Mouse (Mus musculus) heart, embryonic 14.5 days (tissue): ENCODE data around the gene Tspan12. TPM values are rescaled to one million over a fixed set of nuclear protein-coding genes. Genes with fewer than 3 reads are reported as not detected.

Experiments used
- ATAC-seq: fragments of 200-750 bp; cut with Nextera tagmentation; 2 replicates; pipeline ENCODE4 v1.8.0; 2017; ENCODE audit warnings: low read depth, moderate TSS enrichment; ENCODE audit not compliant: insufficient number of reproducible peaks, insufficient read depth, low FRiP score
- H3K27ac ChIP-seq, 2 experiments: fragments of 200-500 bp in 1 of 2; fragments of 300-500 bp in 1 of 2; sonication (generic) in 1 of 2; replicated peaks in 1 of 2; 2 replicates each; pipeline ENCODE4 v1.5.1; 2012 to 2014; ENCODE audit warnings: low read depth in 2 of 2, low read length in 2 of 2, control low read depth in 1 of 2, mild to moderate bottlenecking in 1 of 2, mixed read lengths in 1 of 2; ENCODE audit not compliant: control insufficient read depth in 1 of 2, insufficient read depth in 1 of 2
- H3K27me3 ChIP-seq: fragments of 300-500 bp; sonication (generic); 2 replicates; pipeline ENCODE4 v1.6.1; 2014; ENCODE audit warnings: mild to moderate bottlenecking, low read length, control low read depth; ENCODE audit not compliant: control insufficient read depth, insufficient read depth
- H3K36me3 ChIP-seq: fragments of 300-500 bp; sonication (generic); 2 replicates; pipeline ENCODE4 v1.6.1; 2014; ENCODE audit warnings: mild to moderate bottlenecking, control low read depth, low read length, mixed read lengths; ENCODE audit not compliant: control insufficient read depth, insufficient read depth
- H3K4me1 ChIP-seq, 2 experiments: fragments of 200-500 bp in 1 of 2; fragments of 300-500 bp in 1 of 2; sonication (generic) in 1 of 2; 2 replicates each; pipeline ENCODE4 v1.6.1; 2012 to 2014; ENCODE audit warnings: low read length in 2 of 2, control low read depth in 1 of 2, mixed read lengths in 1 of 2; ENCODE audit not compliant: control insufficient read depth in 2 of 2, insufficient read depth in 2 of 2
- H3K4me2 ChIP-seq: fragments of 300-500 bp; sonication (generic); 2 replicates; pipeline ENCODE4 v1.6.1; 2014; ENCODE audit warnings: mild to moderate bottlenecking, low read length
- H3K4me3 ChIP-seq, 2 experiments: fragments of 200-500 bp in 1 of 2; fragments of 300-500 bp in 1 of 2; sonication (generic) in 1 of 2; 2 replicates each; pipeline ENCODE4 v1.5.1; 2012 to 2014; ENCODE audit warnings: low read length in 2 of 2, mild to moderate bottlenecking in 2 of 2, control low read depth in 1 of 2, low read depth in 1 of 2, moderate library complexity in 1 of 2; ENCODE audit not compliant: control insufficient read depth in 1 of 2, insufficient read depth in 1 of 2
- H3K9ac ChIP-seq: fragments of 300-500 bp; sonication (generic); 2 replicates; pipeline ENCODE4 v1.6.1; 2014; ENCODE audit warnings: mild to moderate bottlenecking, low read length
- H3K9me3 ChIP-seq: fragments of 300-500 bp; sonication (generic); 2 replicates; pipeline ENCODE4 v1.6.1; 2016; ENCODE audit warnings: low read length, control low read depth; ENCODE audit not compliant: control insufficient read depth
- WGBS: fragments of 180-500 bp; shearing (Covaris S2); extraction: QIAGEN DNeasy Blood & Tissue Kit; methylation state at CpG from one replicate; pipeline ENCODE4 v1.1.7; 2014; 5-methylcytosine and 5-hydroxymethylcytosine counted together
- polyA plus RNA-seq: library from polyadenylated mRNA; unstranded; fragments of >200 nt; fragmentation: Nextera tagmentation; extraction: Ambion mirVana; gene quantifications from 2 replicates; pipeline ENCODE4 v1.2.1, GENCODE M21; 2014

Gene Tspan12
- polyA plus RNA-seq, 1 experiment from 2014 or later, result 84.0 TPM

DNA sequence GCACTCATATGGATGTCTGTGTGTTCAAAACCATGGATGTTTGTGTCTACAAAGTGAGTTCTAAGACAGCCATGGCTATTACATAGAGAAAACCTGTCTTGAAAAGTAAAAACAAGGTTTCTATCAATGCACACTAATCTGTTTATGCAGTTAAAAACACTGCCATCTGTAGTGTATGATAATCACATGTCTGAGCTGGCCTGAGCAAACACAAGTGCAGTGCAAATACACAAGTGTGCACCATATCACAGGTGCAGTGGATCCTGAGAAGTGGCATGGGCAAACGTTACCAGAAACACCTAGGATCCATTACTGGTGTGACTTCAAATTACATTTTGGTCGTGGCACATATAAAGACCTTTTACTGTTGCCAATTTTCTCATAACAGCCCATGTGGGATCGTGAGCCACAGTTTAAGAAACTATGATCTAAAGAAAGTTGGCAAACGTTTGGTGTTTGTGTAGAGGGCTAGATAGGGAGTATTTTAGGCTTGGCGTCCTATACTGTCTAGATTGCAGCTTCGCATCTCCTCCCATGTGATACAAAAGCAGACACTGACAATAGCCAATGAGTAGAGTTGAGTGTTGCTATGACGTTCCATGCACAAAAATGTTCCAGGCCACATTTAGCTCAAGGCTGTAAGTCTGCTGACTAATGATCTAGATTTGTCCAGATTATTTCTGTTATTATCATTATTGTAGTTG, 78.0 kb downstream of the Tspan12 start:
- H3K4me1 ChIP-seq, result no peaks in the 10 kb centered on the region
- H3K36me3 ChIP-seq, result peaks cover 13% of the 10 kb centered on the region
- no peak for ATAC-seq
- H3K27ac ChIP-seq, result no peak overlapping the region
- 77% methylated on average over 7 of the region's 7 CpGs for WGBS
- H3K4me2 ChIP-seq, result no peak overlapping the region
- H3K27me3 ChIP-seq, result no peaks in the 10 kb centered on the region
- H3K9ac ChIP-seq, result no peak overlapping the region
- H3K4me3 ChIP-seq, result no peak overlapping the region
- no peaks in the 10 kb centered on the region for H3K9me3 ChIP-seq

DNA sequence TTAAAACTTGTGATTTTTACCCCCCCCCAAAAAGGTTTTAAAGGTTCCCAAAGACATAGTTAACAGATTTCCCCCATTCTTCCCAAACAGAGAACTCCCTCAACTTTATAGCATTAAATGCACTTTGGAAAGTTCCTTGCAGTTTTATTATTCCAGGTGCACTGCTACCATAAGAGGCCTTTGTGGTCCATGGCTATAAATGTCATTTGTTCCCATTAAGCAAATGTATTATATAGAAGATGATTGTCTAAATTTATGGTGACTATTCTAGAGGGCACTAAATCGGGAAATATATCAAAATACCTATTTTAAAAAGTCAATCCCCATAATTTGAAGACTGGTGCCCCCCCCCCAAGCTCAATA, 82.9 kb downstream of the Tspan12 start:
- H3K36me3 ChIP-seq, result peaks cover 9% of the 10 kb centered on the region
- no peak overlapping the region for H3K27ac ChIP-seq
- H3K4me3 ChIP-seq, result no peak overlapping the region
- no peaks in the 10 kb centered on the region for H3K9me3 ChIP-seq
- no peak overlapping the region for H3K4me2 ChIP-seq
- no peaks in the 10 kb centered on the region for H3K27me3 ChIP-seq
- no peak overlapping the region for H3K9ac ChIP-seq
- ATAC-seq, result no peak
- WGBS, result 90% methylated on average over 1 of the region's 1 CpGs
- peaks cover 0 to 2% of the 10 kb centered on the region in 2 experiments; a peak in 1 of 4 replicates for H3K4me1 ChIP-seq

DNA sequence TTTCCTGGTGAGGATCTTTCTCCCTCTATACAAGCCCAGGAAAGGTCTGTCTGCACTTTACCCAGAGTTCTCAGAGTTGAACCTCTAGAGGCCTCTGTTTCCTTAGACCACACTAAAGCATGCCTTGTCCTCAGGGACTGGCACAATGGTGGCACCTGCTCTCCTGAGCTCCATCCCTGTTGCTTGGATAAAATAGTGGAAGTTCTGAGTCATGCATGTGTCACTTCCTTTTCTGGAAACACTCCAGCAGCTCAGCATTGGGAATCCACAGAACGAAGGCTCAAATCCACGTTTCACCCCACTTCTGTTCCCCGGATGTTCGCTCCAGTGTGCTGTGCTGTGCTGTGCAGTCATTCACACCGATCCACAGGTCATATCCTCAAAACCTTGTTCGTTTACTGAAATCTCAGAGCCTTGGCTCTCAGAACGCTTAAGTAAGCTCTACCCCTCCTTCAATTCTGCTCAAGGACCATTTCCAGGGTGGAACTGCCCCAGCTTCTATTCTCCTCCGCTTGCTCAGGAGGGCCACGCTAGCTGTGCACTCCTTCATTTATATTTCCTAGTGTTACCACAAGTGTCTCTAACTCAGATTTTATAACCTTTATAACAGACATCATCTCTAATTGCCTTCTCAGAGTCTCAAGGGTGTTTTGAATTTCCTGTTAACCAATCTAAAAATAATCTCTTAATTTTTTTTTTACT, 83.4 kb downstream of the Tspan12 start:
- Histone ChIP-seq H3K4me2 (no peak overlapping the region), H3K4me3 (no peak overlapping the region), H3K27ac (0 out of 4 replicates have a peak overlapping the region, but pooled peaks of 1 of the 2 experiments have one; percentile 37), H3K36me3 (peaks cover 9% of the 10 kb centered on the region), H3K27me3 (no peaks in the 10 kb centered on the region), H3K9ac (no peak overlapping the region), H3K9me3 (no peaks in the 10 kb centered on the region), H3K4me1 (peaks cover 0 to 2% of the 10 kb centered on the region in 2 experiments; a peak in 1 of 4 replicates)
- 72% methylated on average over 9 of the region's 9 CpGs for WGBS
- no peak for ATAC-seq

DNA sequence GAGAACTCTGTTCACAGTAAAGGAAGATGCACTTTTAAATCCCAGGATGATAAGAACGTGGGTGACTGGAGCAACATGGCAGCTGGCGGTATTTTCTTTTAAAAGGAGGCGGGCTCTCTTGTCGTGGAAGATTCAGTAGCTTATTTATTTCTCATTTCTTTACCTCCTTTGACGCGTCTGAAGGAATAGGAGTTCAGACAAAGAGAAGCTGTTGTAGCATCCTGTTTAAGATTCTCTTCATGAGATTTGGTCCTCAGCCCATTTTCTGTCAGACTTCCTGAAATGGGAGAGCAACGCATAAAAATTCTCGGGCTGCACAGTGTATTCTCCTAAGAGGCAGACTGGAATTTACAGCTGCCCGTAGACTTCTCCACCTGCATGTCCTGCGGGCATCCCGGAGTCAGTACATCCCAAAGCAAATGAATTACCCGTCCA, 84.5 kb downstream of the Tspan12 start:
- Histone ChIP-seq H3K27ac (no peak overlapping the region), H3K9me3 (no peaks in the 10 kb centered on the region), H3K4me1 (peaks cover 0 to 2% of the 10 kb centered on the region in 2 experiments; a peak in 1 of 4 replicates), H3K27me3 (no peaks in the 10 kb centered on the region), H3K36me3 (peaks cover 8% of the 10 kb centered on the region), H3K4me2 (no peak overlapping the region), H3K9ac (no peak overlapping the region), H3K4me3 (no peak overlapping the region)
- 79% methylated on average over 12 of the region's 12 CpGs for WGBS
- ATAC-seq, result no peak

DNA sequence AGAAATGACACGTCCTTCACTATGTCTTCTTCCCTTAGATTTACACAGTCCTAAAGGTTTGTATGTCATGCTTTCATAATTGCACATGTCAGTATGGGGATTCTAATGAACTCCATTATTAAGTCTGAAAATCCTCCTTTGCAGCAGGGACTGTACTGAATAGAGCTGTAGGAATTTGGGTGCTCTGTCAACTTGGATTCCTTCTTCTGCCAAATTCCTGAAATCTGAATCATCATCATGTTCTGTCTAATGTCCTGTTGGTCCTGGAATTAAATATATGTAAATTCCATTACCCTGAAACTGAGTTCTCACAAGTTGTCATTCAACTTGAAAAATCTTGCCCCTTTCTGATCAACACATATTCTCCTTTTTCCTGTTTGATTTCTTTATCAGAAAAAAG, 104.8 kb downstream of the Tspan12 start:
- H3K9me3 ChIP-seq, result no peaks in the 10 kb centered on the region
- H3K4me1 ChIP-seq, result no peaks in the 10 kb centered on the region
- no peak overlapping the region for H3K4me2 ChIP-seq
- ATAC-seq, result no peak
- no peaks in the 10 kb centered on the region for H3K36me3 ChIP-seq
- H3K27ac ChIP-seq, result no peak overlapping the region
- no peak overlapping the region for H3K9ac ChIP-seq
- H3K4me3 ChIP-seq, result no peak overlapping the region
- 82% methylated on average over 1 of the region's 1 CpGs for WGBS
- H3K27me3 ChIP-seq, result no peaks in the 10 kb centered on the region

DNA sequence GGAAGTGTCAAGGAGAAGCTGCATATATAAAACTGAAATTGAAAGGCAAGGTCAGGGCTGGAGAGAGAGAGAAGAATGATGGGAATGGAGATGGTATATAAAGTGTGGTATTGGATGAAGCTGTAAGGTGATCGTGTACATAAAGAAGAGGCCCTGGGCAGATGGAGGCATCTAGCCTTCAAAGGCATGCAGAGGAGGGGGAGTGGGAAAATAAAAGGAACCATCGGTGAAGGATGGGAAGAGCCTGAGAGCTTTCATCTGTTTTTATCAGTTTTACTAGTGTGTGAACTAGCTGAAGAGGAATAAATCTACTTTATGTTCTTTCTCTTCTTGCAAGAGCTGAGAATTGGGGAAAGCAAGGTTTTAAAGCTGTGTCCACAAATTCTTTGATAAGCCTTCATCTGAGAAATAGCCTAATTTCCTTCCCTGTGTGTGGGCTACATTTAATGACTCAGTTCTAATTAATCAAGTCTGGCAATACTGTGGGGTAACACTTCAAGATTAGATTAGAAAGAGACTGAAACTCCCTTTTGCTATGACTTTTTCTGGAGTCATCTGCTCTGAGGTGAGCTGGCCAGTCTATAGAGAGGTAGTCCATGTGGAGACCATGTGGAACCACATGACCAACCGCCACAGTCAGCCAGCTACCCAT, 107.6 kb downstream of the Tspan12 start:
- Histone ChIP-seq H3K27ac (no peak overlapping the region), H3K4me3 (no peak overlapping the region), H3K4me1 (no peaks in the 10 kb centered on the region), H3K9ac (no peak overlapping the region), H3K9me3 (no peaks in the 10 kb centered on the region), H3K27me3 (no peaks in the 10 kb centered on the region), H3K36me3 (no peaks in the 10 kb centered on the region), H3K4me2 (no peak overlapping the region)
- 67% methylated on average over 3 of the region's 3 CpGs for WGBS
- no peak for ATAC-seq

DNA sequence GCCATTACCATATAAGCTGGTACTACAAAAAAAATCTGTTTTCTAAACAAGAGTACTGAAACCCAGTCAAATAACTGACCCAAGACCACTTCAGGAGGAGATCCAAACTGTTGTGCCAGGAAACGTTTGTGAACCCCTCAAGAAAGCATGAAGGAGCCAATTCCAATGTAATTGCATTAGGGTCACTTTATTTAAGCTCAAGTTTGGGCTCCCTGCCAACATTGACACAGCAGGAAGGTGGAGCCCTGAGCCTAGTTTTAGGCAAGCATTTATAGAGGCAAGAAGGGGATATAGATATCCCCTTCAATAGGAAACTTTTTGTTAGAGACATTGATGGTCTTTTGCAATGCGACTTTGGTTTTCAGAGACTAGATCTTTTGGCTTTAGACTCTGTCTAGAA, 111.7 kb downstream of the Tspan12 start:
- WGBS, result 63% methylated on average over 2 of the region's 2 CpGs
- ATAC-seq, result no peak

More for the DNA sequence above, 111.7 kb downstream of the Tspan12 start:
- Histone ChIP-seq H3K9ac (no peak overlapping the region), H3K4me1 (no peaks in the 10 kb centered on the region), H3K36me3 (no peaks in the 10 kb centered on the region), H3K27ac (no peak overlapping the region), H3K4me3 (no peak overlapping the region), H3K4me2 (no peak overlapping the region), H3K9me3 (no peaks in the 10 kb centered on the region), H3K27me3 (no peaks in the 10 kb centered on the region)
